Mouse (Mus musculus) lung, embryonic 15.5 days (tissue): ENCODE data around the gene Dchs1. TPM values are rescaled to one million over a fixed set of nuclear protein-coding genes. Genes with fewer than 3 reads are reported as not detected.
A peak's percentile ranks its signal among the peaks of the same experiment; 100 is the strongest.

ENCODE experiments used
- ATAC-seq: fragments of 200-750 bp; cut with Nextera tagmentation; 2 replicates; pipeline ENCODE4 v1.8.0; 2017; ENCODE audit warnings: moderate number of reproducible peaks, borderline replicate concordance; ENCODE audit not compliant: low FRiP score, low TSS enrichment; ENCODE audit errors: extremely low read depth
- H3K27ac ChIP-seq: fragments of 300-500 bp; sonication (generic); 2 replicates; pipeline ENCODE4 v1.5.1; 2015; ENCODE audit warnings: moderate library complexity, mild to moderate bottlenecking, inconsistent platforms
- H3K27me3 ChIP-seq: fragments of 300-500 bp; sonication (generic); 2 replicates; pipeline ENCODE4 v1.6.1; 2015; ENCODE audit warnings: inconsistent platforms
- H3K36me3 ChIP-seq: fragments of 300-500 bp; sonication (generic); 2 replicates; pipeline ENCODE4 v1.6.1; 2015; ENCODE audit warnings: inconsistent platforms
- H3K4me1 ChIP-seq: fragments of 300-500 bp; sonication (generic); 2 replicates; pipeline ENCODE4 v1.6.1; 2015; ENCODE audit warnings: inconsistent platforms
- H3K4me2 ChIP-seq: fragments of 300-500 bp; sonication (generic); 2 replicates; pipeline ENCODE4 v1.6.1; 2015; ENCODE audit warnings: inconsistent platforms, mild to moderate bottlenecking, moderate library complexity
- H3K4me3 ChIP-seq: fragments of 300-500 bp; sonication (generic); 2 replicates; pipeline ENCODE4 v1.5.1; 2015; ENCODE audit warnings: mild to moderate bottlenecking, inconsistent platforms
- H3K9ac ChIP-seq: fragments of 300-500 bp; sonication (generic); 2 replicates; pipeline ENCODE4 v1.6.1; 2015; ENCODE audit warnings: inconsistent platforms
- H3K9me3 ChIP-seq: fragments of 300-500 bp; sonication (generic); 2 replicates; pipeline ENCODE4 v1.6.1; 2016; ENCODE audit warnings: inconsistent platforms
- WGBS: fragments of 180-500 bp; shearing (Covaris S2); methylation state at CpG from one replicate; pipeline ENCODE4 v1.1.7; 2015; 5-methylcytosine and 5-hydroxymethylcytosine counted together
- polyA plus RNA-seq: library from polyadenylated mRNA; unstranded; fragments of >200 nt; fragmentation: Nextera tagmentation; extraction: Ambion mirVana; gene quantifications from 2 replicates; pipeline ENCODE4 v1.2.1, GENCODE M21; 2015

Gene Dchs1
- polyA plus RNA-seq, 1 experiment from 2014 or later, result 9.3 TPM

DNA sequence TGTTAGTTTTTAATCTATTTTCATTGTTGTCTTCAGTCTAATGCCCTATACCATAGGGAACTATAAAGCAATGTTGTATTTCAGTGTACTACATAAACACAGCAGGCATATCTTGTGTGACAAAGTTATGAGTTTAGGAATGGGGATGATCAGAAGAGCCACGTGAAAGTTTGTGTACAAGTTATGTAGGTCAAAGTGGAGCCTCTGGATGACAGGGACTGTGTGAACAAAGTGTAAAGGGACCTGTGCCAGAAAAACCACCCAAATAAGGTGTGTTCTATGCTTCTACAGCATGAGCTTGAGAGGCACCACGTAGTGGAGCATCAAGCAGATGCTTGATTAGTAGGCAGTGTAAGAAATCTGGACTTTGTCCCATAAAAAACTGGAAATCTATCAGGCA lies 19.3 kb upstream of the Dchs1 start:
- Histone ChIP-seq H3K27ac (no peak overlapping the region), H3K4me2 (no peak overlapping the region), H3K36me3 (peaks cover 21% of the 10 kb centered on the region), H3K9me3 (no peaks in the 10 kb centered on the region), H3K27me3 (no peaks in the 10 kb centered on the region), H3K4me3 (no peak overlapping the region), H3K4me1 (peaks cover 16% of the 10 kb centered on the region), H3K9ac (no peak overlapping the region)
- 48% methylated on average over 2 of the region's 2 CpGs for WGBS
- ATAC-seq, result no peak

- ATAC-seq, result no peak
- H3K9me3 ChIP-seq, result no peaks in the 10 kb centered on the region
- H3K4me3 ChIP-seq, result no peak overlapping the region
- H3K27ac ChIP-seq, result no peak overlapping the region
- WGBS, result 79% methylated on average over 5 of the region's 5 CpGs
- no peak overlapping the region for H3K9ac ChIP-seq
- H3K36me3 ChIP-seq, result peaks cover 21% of the 10 kb centered on the region
- no peaks in the 10 kb centered on the region for H3K27me3 ChIP-seq
- peaks cover 16% of the 10 kb centered on the region for H3K4me1 ChIP-seq
- H3K4me2 ChIP-seq, result no peak overlapping the region
Observed at GRCm38 (mm10) chr7:105806125-105806524, 18.7 kb upstream of the Dchs1 start.

GRCm38 (mm10) chr7:105803428-105803827 lies 16.0 kb upstream of the Dchs1 start:
- Histone ChIP-seq H3K27me3 (no peaks in the 10 kb centered on the region), H3K27ac (no peak overlapping the region), H3K4me2 (no peak overlapping the region), H3K4me1 (no peaks in the 10 kb centered on the region), H3K36me3 (peaks cover 8% of the 10 kb centered on the region), H3K9ac (no peak overlapping the region), H3K4me3 (no peak overlapping the region), H3K9me3 (no peaks in the 10 kb centered on the region)
- no peak for ATAC-seq

GRCm38 (mm10) chr7:105802771-105803170 lies 15.3 kb upstream of the Dchs1 start:
- Histone ChIP-seq H3K4me3 (no peak overlapping the region), H3K27ac (no peak overlapping the region), H3K4me1 (no peaks in the 10 kb centered on the region), H3K9me3 (no peaks in the 10 kb centered on the region), H3K9ac (no peak overlapping the region), H3K27me3 (no peaks in the 10 kb centered on the region), H3K4me2 (no peak overlapping the region), H3K36me3 (0 out of 2 replicates have a peak, but pooled peaks cover 5% of the 10 kb centered on the region)
- WGBS, result 25% methylated on average over 1 of the region's 1 CpGs
- no peak for ATAC-seq

DNA sequence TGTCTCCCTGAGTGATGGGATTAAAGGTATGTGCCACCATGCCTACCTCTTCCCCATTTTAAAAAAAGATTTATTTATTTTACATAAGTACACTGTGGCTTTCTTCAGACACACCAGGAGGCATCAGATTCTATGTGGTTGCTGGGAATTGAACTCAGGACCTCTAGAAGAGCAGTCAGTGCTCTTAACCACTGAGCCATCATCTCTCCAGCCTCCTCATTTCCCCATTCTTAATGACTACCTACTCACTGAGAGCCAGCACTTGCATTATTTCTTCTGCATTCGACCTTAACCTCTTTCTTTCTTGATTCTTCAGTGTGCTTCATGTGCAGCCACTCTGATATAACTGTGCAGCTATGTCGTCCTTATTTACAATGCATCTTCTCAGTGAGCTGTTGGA lies 14.9 kb upstream of the Dchs1 start:
- H3K4me3 ChIP-seq, result no peak overlapping the region
- no peak overlapping the region for H3K9ac ChIP-seq
- no peak overlapping the region for H3K27ac ChIP-seq
- 29% methylated on average over 2 of the region's 2 CpGs for WGBS
- no peak for ATAC-seq
- 0 out of 2 replicates have a peak, but pooled peaks cover under 1% of the 10 kb centered on the region for H3K36me3 ChIP-seq
- no peaks in the 10 kb centered on the region for H3K9me3 ChIP-seq
- H3K27me3 ChIP-seq, result no peaks in the 10 kb centered on the region
- no peaks in the 10 kb centered on the region for H3K4me1 ChIP-seq
- H3K4me2 ChIP-seq, result no peak overlapping the region

GRCm38 (mm10) chr7:105796972-105797371 lies 9.5 kb upstream of the Dchs1 start:
- no peak for ATAC-seq
- no peaks in the 10 kb centered on the region for H3K4me1 ChIP-seq
- WGBS, result 86% methylated on average over 3 of the region's 3 CpGs
- no peak overlapping the region for H3K4me2 ChIP-seq
- H3K9ac ChIP-seq, result no peak overlapping the region
- no peaks in the 10 kb centered on the region for H3K9me3 ChIP-seq
- no peak overlapping the region for H3K27ac ChIP-seq
- no peak overlapping the region for H3K4me3 ChIP-seq
- no peaks in the 10 kb centered on the region for H3K27me3 ChIP-seq
- H3K36me3 ChIP-seq, result no peaks in the 10 kb centered on the region

DNA sequence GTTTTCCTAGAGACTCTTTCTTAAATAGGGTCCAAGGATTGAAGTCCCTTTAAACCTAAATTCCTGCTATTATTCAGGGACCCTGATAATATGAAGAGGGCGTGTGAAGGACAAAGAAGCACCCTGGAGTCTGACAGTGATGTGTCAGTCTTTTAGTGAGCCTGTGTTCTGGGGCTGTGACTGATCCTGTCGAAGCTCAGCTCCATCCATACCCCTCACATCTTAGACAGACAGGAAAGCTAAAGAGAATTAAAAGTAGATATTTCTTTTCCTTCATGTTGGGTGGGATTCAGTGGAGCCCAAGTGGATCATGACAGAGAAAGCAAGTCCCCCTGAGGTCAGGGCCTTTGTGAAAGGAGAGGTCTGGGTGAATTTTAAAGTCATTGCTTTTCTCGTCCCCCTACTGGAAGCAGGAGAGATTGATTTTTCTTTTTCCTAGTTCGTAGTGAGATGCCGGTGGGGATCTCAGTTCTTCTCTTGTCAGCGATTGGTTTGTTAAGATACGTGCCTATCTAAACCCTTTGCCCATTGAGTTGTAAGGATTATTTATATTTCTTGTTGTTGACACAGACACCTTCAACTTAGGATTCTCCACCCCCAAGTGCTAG lies 8.4 kb upstream of the Dchs1 start:
- ATAC-seq, result no peak
- H3K4me1 ChIP-seq, result no peaks in the 10 kb centered on the region
- no peaks in the 10 kb centered on the region for H3K36me3 ChIP-seq
- no peaks in the 10 kb centered on the region for H3K27me3 ChIP-seq
- no peak overlapping the region for H3K27ac ChIP-seq
- 21% methylated on average over 7 of the region's 7 CpGs for WGBS
- H3K9ac ChIP-seq, result no peak overlapping the region
- H3K4me3 ChIP-seq, result no peak overlapping the region
- no peaks in the 10 kb centered on the region for H3K9me3 ChIP-seq
- H3K4me2 ChIP-seq, result no peak overlapping the region

GRCm38 (mm10) chr7:105793701-105794100 lies 6.2 kb upstream of the Dchs1 start:
- H3K27me3 ChIP-seq, result no peaks in the 10 kb centered on the region
- H3K4me2 ChIP-seq, result no peak overlapping the region
- no peaks in the 10 kb centered on the region for H3K4me1 ChIP-seq
- WGBS, result 78% methylated on average over 7 of the region's 7 CpGs
- no peaks in the 10 kb centered on the region for H3K9me3 ChIP-seq
- ATAC-seq, result no peak
- no peak overlapping the region for H3K4me3 ChIP-seq
- no peaks in the 10 kb centered on the region for H3K36me3 ChIP-seq
- no peak overlapping the region for H3K9ac ChIP-seq
- no peak overlapping the region for H3K27ac ChIP-seq

DNA sequence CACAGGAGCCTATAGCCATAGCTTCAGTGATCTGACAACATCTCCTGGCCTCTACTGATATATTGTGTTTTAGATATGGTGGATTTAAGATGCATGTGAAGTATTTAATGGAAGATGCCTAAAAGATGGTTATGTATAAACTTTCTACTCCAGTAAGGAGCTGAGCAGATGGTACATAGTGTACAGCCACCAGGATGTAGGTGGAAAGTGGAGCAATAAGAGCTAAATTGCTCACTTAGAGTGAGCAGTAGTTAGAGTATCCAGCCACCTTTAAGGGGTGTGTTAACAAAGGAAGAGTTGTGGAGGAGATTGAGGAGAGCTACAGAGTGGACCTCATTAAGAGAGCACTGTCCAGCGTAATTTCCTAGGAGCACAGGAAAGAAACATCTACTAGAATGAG lies 3.7 kb upstream of the Dchs1 start:
- Histone ChIP-seq H3K9me3 (no peaks in the 10 kb centered on the region), H3K27me3 (no peaks in the 10 kb centered on the region), H3K4me1 (peaks cover 11% of the 10 kb centered on the region), H3K9ac (no peak overlapping the region), H3K27ac (no peak overlapping the region), H3K4me2 (no peak overlapping the region), H3K4me3 (no peak overlapping the region), H3K36me3 (no peaks in the 10 kb centered on the region)
- ATAC-seq, result no peak
- WGBS, result 77% methylated on average over 1 of the region's 1 CpGs

DNA sequence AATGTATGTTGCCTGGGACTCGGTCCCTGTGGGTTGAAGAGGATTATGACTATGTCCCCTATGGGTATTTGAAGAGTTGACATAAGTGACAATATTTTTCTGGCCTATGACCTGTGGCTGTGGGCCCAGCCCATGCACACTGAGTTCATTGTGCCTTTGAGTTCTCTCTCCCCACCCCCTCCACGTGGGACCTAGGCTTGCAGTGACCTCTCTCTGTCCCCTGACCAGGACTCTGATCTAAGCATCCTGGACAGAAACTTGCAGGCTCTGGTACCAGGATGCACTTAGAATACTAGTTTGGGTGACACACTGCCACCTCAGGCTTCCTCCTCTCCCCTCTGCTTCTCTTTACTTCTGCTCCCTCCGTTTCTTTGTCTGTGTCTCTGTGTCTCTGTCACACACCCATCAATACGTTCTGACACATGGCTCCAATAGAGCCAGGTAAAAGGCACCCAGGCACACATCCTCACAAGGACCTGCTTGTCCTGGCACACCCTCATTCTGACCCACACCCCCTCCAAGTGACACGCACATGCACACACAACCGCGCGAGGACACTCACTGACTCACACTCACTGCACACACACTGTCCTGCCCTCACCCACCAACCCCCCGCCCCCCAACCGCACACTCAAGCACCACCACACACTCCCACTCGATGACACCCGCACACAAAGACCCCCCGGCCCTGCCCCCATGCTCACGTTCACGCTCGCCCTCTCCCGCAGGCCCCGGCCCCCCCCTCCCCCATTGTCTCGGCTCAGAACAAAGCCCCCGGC lies 759 bp downstream of the Dchs1 start:
- ATAC-seq, result peak; percentile 71
- Histone ChIP-seq H3K4me1 (peaks cover 42% of the 10 kb centered on the region), H3K9me3 (no peaks in the 10 kb centered on the region)

GRCm38 (mm10) chr7:105784556-105784955 lies 2.9 kb downstream of the Dchs1 start:
- H3K27ac ChIP-seq, result peak overlapping the region; percentile 15
- H3K4me3 ChIP-seq, result no peak overlapping the region
- H3K9me3 ChIP-seq, result no peaks in the 10 kb centered on the region
- ATAC-seq, result no peak
- peaks cover 4% of the 10 kb centered on the region; the same call in 1 of the 2 replicates for H3K36me3 ChIP-seq
- H3K4me1 ChIP-seq, result peaks cover 43% of the 10 kb centered on the region
- H3K9ac ChIP-seq, result no peak overlapping the region
- peak overlapping the region; percentile 26; the same call in 1 of the 2 replicates for H3K4me2 ChIP-seq
- H3K27me3 ChIP-seq, result no peaks in the 10 kb centered on the region
- 28% methylated on average over 4 of the region's 4 CpGs for WGBS

More for the DNA sequence above, 759 bp downstream of the Dchs1 start:
- peak overlapping the region; percentile 89 for H3K27ac ChIP-seq
- WGBS, result 3% methylated on average over 20 of the region's 20 CpGs
- peak overlapping the region; percentile 69 for H3K4me2 ChIP-seq
- H3K9ac ChIP-seq, result peak overlapping the region; percentile 86
- H3K36me3 ChIP-seq, result peaks cover 2% of the 10 kb centered on the region; the same call in 1 of the 2 replicates
- H3K27me3 ChIP-seq, result no peaks in the 10 kb centered on the region
- H3K4me3 ChIP-seq, result peak overlapping the region; percentile 94

GRCm38 (mm10) chr7:105783861-105784260 lies 3.6 kb downstream of the Dchs1 start:
- WGBS, result 52% methylated on average over 4 of the region's 4 CpGs
- H3K27me3 ChIP-seq, result no peaks in the 10 kb centered on the region

More at GRCm38 (mm10) chr7:105783861-105784260, 3.6 kb downstream of the Dchs1 start:
- Histone ChIP-seq H3K4me3 (no peak overlapping the region), H3K4me1 (peaks cover 50% of the 10 kb centered on the region), H3K27ac (no peak overlapping the region), H3K9ac (no peak overlapping the region), H3K36me3 (peaks cover 4% of the 10 kb centered on the region; the same call in 1 of the 2 replicates), H3K4me2 (no peak overlapping the region), H3K9me3 (no peaks in the 10 kb centered on the region)
- no peak for ATAC-seq
